Mouse (Mus musculus) induced T-regulatory cell, adult 2 months (primary cell): ENCODE results near the gene Slc38a1.
A peak's percentile ranks its signal among the peaks of the same experiment; 100 is the strongest.

Experiments
- DNase-seq: peaks from one replicate; pipeline ENCODE4 v3.0.0-alpha.2; 2012; ENCODE audit warnings: low read depth

The Slc38a1 gene

GRCm38 (mm10) chr15:96608671-96609070 lies 34.0 kb downstream of the Slc38a1 start:
- DNase-seq, result no peak

- DNase-seq, result no peak
Observed at GRCm38 (mm10) chr15:96607422-96607821, 35.3 kb downstream of the Slc38a1 start.

GRCm38 (mm10) chr15:96604282-96604681 lies 38.4 kb downstream of the Slc38a1 start:
- no peak for DNase-seq

- DNase-seq, result no peak
Observed at GRCm38 (mm10) chr15:96602043-96602442, 40.7 kb downstream of the Slc38a1 start.

GRCm38 (mm10) chr15:96599852-96600781 lies 42.6 kb downstream of the Slc38a1 start:
- no peak for DNase-seq

GRCm38 (mm10) chr15:96598888-96599578 lies 43.7 kb downstream of the Slc38a1 start:
- DNase-seq, result peak; percentile 92

GRCm38 (mm10) chr15:96597116-96597515 lies 45.6 kb downstream of the Slc38a1 start:
- no peak for DNase-seq

- DNase-seq, result no peak
Observed at GRCm38 (mm10) chr15:96594316-96594715, 48.4 kb downstream of the Slc38a1 start.

GRCm38 (mm10) chr15:96593866-96594265 lies 48.8 kb downstream of the Slc38a1 start:
- no peak for DNase-seq

GRCm38 (mm10) chr15:96593457-96593856 lies 49.3 kb downstream of the Slc38a1 start:
- DNase-seq, result no peak

GRCm38 (mm10) chr15:96592976-96593375 lies 49.7 kb downstream of the Slc38a1 start:
- no peak for DNase-seq

GRCm38 (mm10) chr15:96591876-96592417 lies 50.8 kb downstream of the Slc38a1 start:
- DNase-seq, result no peak

- DNase-seq, result no peak
Observed at GRCm38 (mm10) chr15:96588996-96589657, 53.6 kb downstream of the Slc38a1 start.

- DNase-seq, result no peak
Observed at GRCm38 (mm10) chr15:96587998-96588397, 54.7 kb downstream of the Slc38a1 start.

GRCm38 (mm10) chr15:96583371-96584008 lies 59.2 kb downstream of the Slc38a1 start:
- DNase-seq, result peak; percentile 71

- DNase-seq, result no peak
Observed at GRCm38 (mm10) chr15:96576998-96577397, 65.7 kb downstream of the Slc38a1 start.

GRCm38 (mm10) chr15:96568983-96569363 lies 73.7 kb downstream of the Slc38a1 start:
- no peak for DNase-seq

GRCm38 (mm10) chr15:96568271-96568982 lies 74.3 kb downstream of the Slc38a1 start:
- no peak for DNase-seq

GRCm38 (mm10) chr15:96566850-96567271 lies 75.9 kb downstream of the Slc38a1 start:
- DNase-seq, result peak; percentile 52

- DNase-seq, result no peak
Observed at GRCm38 (mm10) chr15:96563852-96564251, 78.9 kb downstream of the Slc38a1 start.

GRCm38 (mm10) chr15:96562521-96562920 lies 80.2 kb downstream of the Slc38a1 start:
- DNase-seq, result no peak
